Mouse (Mus musculus) megakaryocyte, embryonic 14.5 days (primary cell): Measurements from ENCODE around the gene Jpt1. TPM values are rescaled to one million over a fixed set of nuclear protein-coding genes. Genes with fewer than 3 reads are reported as not detected.
"Not testable (repeated sequence)": the region's sequence is repeated elsewhere in the genome, so short reads cannot be mapped to it uniquely, and the experiment has no call there.

Experiments used
- H3K27me3 ChIP-seq: replicated peaks from 2 replicates; pipeline ENCODE3; 2012; ENCODE audit warnings: inconsistent platforms
- H3K36me3 ChIP-seq: replicated peaks from 2 replicates; pipeline ENCODE3; 2012; ENCODE audit warnings: low read length, inconsistent platforms, mixed read lengths
- H3K4me1 ChIP-seq: 2 replicates; pipeline ENCODE4 v1.6.1; 2012; ENCODE audit warnings: inconsistent platforms
- H3K4me3 ChIP-seq: replicated peaks from 2 replicates; pipeline ENCODE3; 2012; ENCODE audit warnings: moderate library complexity, mild to moderate bottlenecking, inconsistent platforms
- H3K9me3 ChIP-seq: 2 replicates; pipeline ENCODE4 v1.6.1; 2012; ENCODE audit warnings: inconsistent platforms
- FLI1 ChIP-seq: IDR thresholded peaks from 2 replicates; pipeline ENCODE4 v1.6.1; 2012; ENCODE audit warnings: low read length, inconsistent platforms, mixed read lengths
- GATA1 ChIP-seq: IDR thresholded peaks from 3 replicates; pipeline ENCODE4 v1.6.1; 2012; ENCODE audit warnings: mixed read lengths, low read length, inconsistent platforms, borderline replicate concordance
- polyA plus RNA-seq: library from polyadenylated mRNA; stranded (reverse); fragments of >175 nt; gene quantifications from 2 replicates; pipeline ENCODE4 v1.2.3, GENCODE M21; 2012; ENCODE audit warnings: low replicate concordance; ENCODE audit not compliant: insufficient read depth

The Jpt1 gene
- polyA plus RNA-seq, 1 experiment, result 807 TPM

GRCm38 (mm10) chr11:115513271-115514237, 633 bp downstream of the Jpt1 start:
- no peaks in the 10 kb centered on the region for H3K9me3 ChIP-seq
- TF ChIP-seq FLI1, result no peak
- no peak for TF ChIP-seq GATA1

GRCm38 (mm10) chr11:115512407-115513183, 1.6 kb downstream of the Jpt1 start:
- Histone ChIP-seq H3K4me1 (peaks cover 57% of the 10 kb centered on the region), H3K9me3 (no peaks in the 10 kb centered on the region), H3K27me3 (no peaks in the 10 kb centered on the region), H3K4me3 (peak overlapping the region; percentile 97), H3K36me3 (peaks cover 4% of the 10 kb centered on the region)
- TF ChIP-seq GATA1 (no peak), FLI1 (no peak)

More at GRCm38 (mm10) chr11:115513271-115514237, 633 bp downstream of the Jpt1 start:
- no peaks in the 10 kb centered on the region for H3K27me3 ChIP-seq
- peak overlapping the region; percentile 97 for H3K4me3 ChIP-seq
- peaks cover 4% of the 10 kb centered on the region for H3K36me3 ChIP-seq
- H3K4me1 ChIP-seq, result peaks cover 48% of the 10 kb centered on the region

DNA sequence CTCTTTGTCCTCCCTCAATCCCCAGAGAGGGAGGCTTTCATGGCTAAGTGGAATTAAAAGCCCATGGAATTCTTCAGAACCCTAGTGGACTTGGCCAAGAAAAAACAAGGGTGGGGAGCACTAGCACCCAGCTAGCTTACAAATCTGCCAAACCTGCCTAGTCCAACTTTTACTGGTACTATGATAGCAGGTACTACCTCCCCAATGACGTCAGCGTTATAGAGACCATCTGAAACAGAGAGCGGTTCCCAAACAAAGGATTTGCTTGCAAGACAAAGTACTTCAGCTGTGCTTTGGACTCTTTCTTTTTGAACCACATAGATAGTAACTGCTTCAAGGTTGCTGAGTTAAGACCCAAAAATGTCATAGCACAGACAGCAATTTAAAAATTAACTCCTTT, 2.2 kb downstream of the Jpt1 start:
- no peaks in the 10 kb centered on the region for H3K27me3 ChIP-seq
- H3K4me3 ChIP-seq, result peak overlapping the region; percentile 97
- H3K36me3 ChIP-seq, result peaks cover 8% of the 10 kb centered on the region
- TF ChIP-seq FLI1 (no peak), GATA1 (no peak)
- no peaks in the 10 kb centered on the region for H3K9me3 ChIP-seq
- H3K4me1 ChIP-seq, result peaks cover 63% of the 10 kb centered on the region

- TF ChIP-seq GATA1 (no peak), FLI1 (no peak)
- H3K27me3 ChIP-seq, result no peaks in the 10 kb centered on the region
- peak overlapping the region; percentile 97 for H3K4me3 ChIP-seq
- peaks cover 8% of the 10 kb centered on the region for H3K36me3 ChIP-seq
- H3K9me3 ChIP-seq, result no peaks in the 10 kb centered on the region
- H3K4me1 ChIP-seq, result peaks cover 72% of the 10 kb centered on the region
Observed at GRCm38 (mm10) chr11:115511121-115511520, 3.1 kb downstream of the Jpt1 start.

- H3K4me1 ChIP-seq, result peaks cover 75% of the 10 kb centered on the region
- peak overlapping the region; percentile 97 for H3K4me3 ChIP-seq
- TF ChIP-seq GATA1 (no peak), FLI1 (no peak)
- peaks cover 8% of the 10 kb centered on the region for H3K36me3 ChIP-seq
- no peaks in the 10 kb centered on the region for H3K27me3 ChIP-seq
- no peaks in the 10 kb centered on the region for H3K9me3 ChIP-seq
Observed at GRCm38 (mm10) chr11:115510507-115510888, 3.7 kb downstream of the Jpt1 start.

DNA sequence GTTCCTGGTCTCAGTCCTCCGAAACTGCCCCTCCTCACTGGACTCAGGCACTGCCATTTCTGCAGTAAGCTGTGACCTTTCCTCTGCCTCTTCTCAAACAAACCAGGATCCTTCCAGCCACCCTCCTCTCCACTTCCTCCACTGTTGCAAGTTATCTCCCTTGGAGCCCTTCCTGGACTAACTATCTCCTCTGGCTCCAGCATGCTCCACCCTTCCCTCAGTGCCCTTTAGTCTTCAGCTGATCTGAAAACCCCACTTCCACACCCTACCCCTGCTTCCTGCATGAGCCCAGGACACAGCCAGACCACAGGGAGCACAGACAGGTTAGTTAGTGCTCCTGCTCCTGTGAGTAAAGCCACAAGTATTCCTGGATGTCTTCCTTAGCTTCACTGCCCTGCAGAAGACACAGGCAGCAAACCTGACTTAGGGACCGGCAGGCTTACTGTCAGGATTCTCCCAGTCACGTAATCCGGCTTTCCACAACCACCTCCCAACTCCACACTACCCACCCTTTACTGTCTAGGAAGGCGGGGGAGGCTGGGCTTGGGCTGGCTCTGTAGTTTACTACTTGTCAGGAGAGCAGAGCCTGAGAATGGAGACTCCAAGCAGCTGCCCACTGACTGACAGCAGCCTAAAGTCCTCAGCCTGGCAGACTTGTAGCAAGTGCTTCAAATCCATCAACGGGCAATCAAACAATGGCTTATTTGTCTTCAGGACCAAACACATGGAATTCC, 4.2 kb downstream of the Jpt1 start:
- no peaks in the 10 kb centered on the region for H3K27me3 ChIP-seq
- TF ChIP-seq FLI1, result no peak
- no peak for TF ChIP-seq GATA1
- no peaks in the 10 kb centered on the region for H3K9me3 ChIP-seq
- peaks cover 14% of the 10 kb centered on the region for H3K36me3 ChIP-seq
- peaks cover 76% of the 10 kb centered on the region for H3K4me1 ChIP-seq
- peak overlapping the region; percentile 97 for H3K4me3 ChIP-seq

GRCm38 (mm10) chr11:115508061-115508460, 6.1 kb downstream of the Jpt1 start:
- Histone ChIP-seq H3K4me1 (peaks cover 91% of the 10 kb centered on the region), H3K9me3 (no peaks in the 10 kb centered on the region), H3K27me3 (no peaks in the 10 kb centered on the region), H3K36me3 (peaks cover 30% of the 10 kb centered on the region), H3K4me3 (peak overlapping the region; percentile 88)
- no peak for TF ChIP-seq GATA1
- TF ChIP-seq FLI1, result no peak

DNA sequence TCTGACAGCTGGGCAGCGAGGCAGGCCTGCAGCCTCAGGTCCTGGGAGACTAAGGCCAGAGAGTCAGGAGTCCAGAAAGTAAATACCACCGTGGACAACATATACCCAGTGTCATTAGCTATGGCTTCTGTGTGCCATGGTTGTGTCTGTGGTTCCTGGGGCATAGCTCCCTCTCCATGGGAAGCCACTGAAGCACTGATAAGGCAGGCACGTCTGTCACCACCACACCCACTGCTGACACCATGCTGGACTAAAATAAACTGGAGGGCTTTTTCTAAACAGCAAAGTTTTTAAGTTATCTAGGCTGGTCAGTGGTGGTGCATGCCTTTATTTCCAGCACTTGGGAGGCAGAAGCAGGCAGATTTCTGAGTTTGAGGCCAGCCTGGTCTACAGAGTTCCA, 7.6 kb downstream of the Jpt1 start:
- TF ChIP-seq GATA1 (peak; percentile 41; the same call in 1 of the 3 replicates), FLI1 (no peak)
- H3K27me3 ChIP-seq, result no peaks in the 10 kb centered on the region
- peaks cover 43% of the 10 kb centered on the region for H3K36me3 ChIP-seq
- no peaks in the 10 kb centered on the region for H3K9me3 ChIP-seq
- H3K4me3 ChIP-seq, result peak overlapping the region; percentile 86
- peaks cover 88% of the 10 kb centered on the region for H3K4me1 ChIP-seq

- peaks cover 62% of the 10 kb centered on the region for H3K4me1 ChIP-seq
- no peaks in the 10 kb centered on the region for H3K27me3 ChIP-seq
- no peaks in the 10 kb centered on the region for H3K9me3 ChIP-seq
- peaks cover 78% of the 10 kb centered on the region for H3K36me3 ChIP-seq
- TF ChIP-seq GATA1, result no peak
- no peak for TF ChIP-seq FLI1
- H3K4me3 ChIP-seq, result no peak overlapping the region
Observed at GRCm38 (mm10) chr11:115502636-115503035, 11.6 kb downstream of the Jpt1 start.

DNA sequence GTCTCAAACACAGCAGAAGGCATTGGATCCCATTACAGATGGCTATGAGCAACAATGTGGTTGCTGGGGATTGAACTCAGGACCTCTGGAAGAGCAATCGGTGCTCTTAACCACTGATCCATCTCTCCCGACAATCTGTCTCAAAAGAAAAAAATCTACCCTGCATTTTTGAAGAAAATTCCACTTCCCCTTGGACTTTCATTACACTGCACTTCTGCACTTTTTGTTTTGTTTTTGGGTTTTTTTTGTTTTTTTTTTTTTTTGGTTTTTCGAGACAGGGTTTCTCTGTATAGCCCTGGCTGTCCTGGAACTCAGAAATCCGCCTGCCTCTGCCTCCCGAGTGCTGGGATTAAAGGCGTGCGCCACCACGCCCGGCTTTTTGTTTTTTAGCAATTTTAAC, 17.6 kb downstream of the Jpt1 start:
- peaks cover 26% of the 10 kb centered on the region for H3K4me1 ChIP-seq
- not testable (repeated sequence) for H3K9me3 ChIP-seq, H3K27me3 ChIP-seq, H3K4me3 ChIP-seq
- H3K36me3 ChIP-seq, result peaks cover 53% of the 10 kb centered on the region
